Mouse (Mus musculus) duodenum, adult 2 months (tissue): ENCODE measurements around the gene Klhdc7a. TPM values are rescaled to one million over a fixed set of nuclear protein-coding genes. Genes with fewer than 3 reads are reported as not detected.

Experiments
- polyA plus RNA-seq: library from polyadenylated mRNA; depleted of rRNA; stranded (reverse); fragments of >200 nt; gene quantifications from 2 replicates; pipeline ENCODE4 v1.2.3, GENCODE M21; 2012; ENCODE audit warnings: low replicate concordance; rRNA removed

Klhdc7a gene
- polyA plus RNA-seq = 0.62 and 1.8 TPM in 2 replicates

DNA sequence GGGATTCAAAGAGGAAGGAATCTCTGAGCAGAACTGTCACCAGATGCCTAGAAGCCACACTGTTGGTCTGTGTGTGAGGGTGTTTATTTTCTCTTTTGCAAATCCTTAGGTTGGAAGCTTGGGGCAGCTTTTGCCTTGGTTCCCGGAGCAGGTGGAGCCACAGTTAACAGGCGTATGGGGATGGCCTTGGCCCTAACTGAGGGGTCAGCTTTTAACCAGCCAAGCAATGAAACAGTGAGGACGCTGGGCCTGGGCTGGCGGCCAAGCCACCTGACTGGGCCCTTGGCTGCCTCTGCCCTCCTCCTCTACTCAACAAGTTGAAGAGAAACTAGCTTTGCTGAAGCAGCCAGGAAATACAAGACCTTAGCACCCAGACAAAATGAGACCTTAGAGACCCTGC is at the start of gene Klhdc7a:
TSS of gene Klhdc7a (minus strand) at position 105 of the 400 bp plus-strand sequence.

Other genes with a start within 250 kb of the Klhdc7a start
- gene Pax7, start 134.5 kb downstream of the Klhdc7a start, polyA plus RNA-seq = not detected in 2 replicates